Mouse (Mus musculus): ENCODE results near the gene Usp7.

- no peak for TF ChIP-seq CTCF (IDR thresholded peaks at IDR 0.05; ENCODE audit: low read depth, low read length)
- no peak for TF ChIP-seq POLR2A (IDR thresholded peaks at IDR 0.05; ENCODE audit: borderline replicate concordance, low read depth, low read length)
These were observed 118.8 kb downstream of the Usp7 start for GRCm38 (mm10) chr16:8673343-8673742.
